Mouse (Mus musculus) liver, postnatal 0 days (tissue): ENCODE results near the gene Vsx1.

Experiments
- CTCF ChIP-seq: sonication (generic); IDR thresholded peaks from 2 replicates; pipeline ENCODE4 v1.5.1; 2016; ENCODE audit warnings: antibody characterized with exemption, low read depth
- EP300 ChIP-seq: IDR thresholded peaks from 2 replicates; pipeline ENCODE4 v1.6.1; 2016; ENCODE audit warnings: antibody characterized with exemption, low read depth, mild to moderate bottlenecking

GRCm38 (mm10) chr2:150688541-150689186, 496 bp downstream of the Vsx1 start:
- no peak for TF ChIP-seq CTCF
- TF ChIP-seq EP300 = no peak
